Mouse (Mus musculus) heart, postnatal 25 days (tissue): ENCODE data around the gene Olfr812. TPM values are rescaled to one million over a fixed set of nuclear protein-coding genes. Genes with fewer than 3 reads are reported as not detected.
"Not testable (repeated sequence)": the region's sequence is repeated elsewhere in the genome, so short reads cannot be mapped to it uniquely, and the experiment has no call there.

Experiments
- DNase-seq: peaks from one replicate; pipeline ENCODE4 v3.0.0; 2022; ENCODE audit warnings: low spot score
- intact Hi-C: fragments of 180-260 bp; cut with DNase I; formaldehyde crosslinking; loops from one replicate; pipeline ENCODE4 v1.15.1; 2025
- total RNA-seq, 2 experiments: library from RNA; stranded (reverse); gene quantifications; 2 replicates each; pipeline ENCODE4 v1.2.3; 2021

Olfr812 gene
- not detected for total RNA-seq

- no peak for DNase-seq
- intact Hi-C loops, result no loop called here
Measured at GRCm38 (mm10) chr10:129845994-129846393, at the start of gene Olfr812. Gene Olfr812 (minus strand): TSS chr10:129846094.

GRCm38 (mm10) chr10:129885934-129886333 lies 40.0 kb upstream of the Olfr812 start:
- intact Hi-C loops, result loop anchor here (2.0 kb wide), 1 partner anchor 17 kb away; no protein-coding TSS in a partner anchor
- no peak for DNase-seq

GRCm38 (mm10) chr10:129885496-129885895 lies 39.6 kb upstream of the Olfr812 start:
- DNase-seq, intact Hi-C loops: not testable (repeated sequence)

- DNase-seq, intact Hi-C loops: not testable (repeated sequence)
Measured at GRCm38 (mm10) chr10:129879751-129880150, 33.9 kb upstream of the Olfr812 start, which contains the start of gene Olfr814. Gene Olfr814 (minus strand): TSS chr10:129879851.

GRCm38 (mm10) chr10:129855067-129855466 lies 9.2 kb upstream of the Olfr812 start, which contains the start of gene Olfr813:
Gene Olfr813 (plus strand): TSS chr10:129855367.
- no peak for DNase-seq
- intact Hi-C loops, result no loop called here

GRCm38 (mm10) chr10:129847343-129847742 lies 1.4 kb upstream of the Olfr812 start:
- intact Hi-C loops, result no loop called here
- DNase-seq, result no peak

- intact Hi-C loops, result no loop called here
- DNase-seq, result no peak
Measured at GRCm38 (mm10) chr10:129804296-129804695, 41.6 kb downstream of the Olfr812 start, which contains the start of gene Olfr811. Gene Olfr811 (minus strand): TSS chr10:129804396.

GRCm38 (mm10) chr10:129794817-129795216 lies 51.1 kb downstream of the Olfr812 start, which contains the start of gene Olfr810:
Gene Olfr810 (minus strand): TSS chr10:129794917.
- DNase-seq, result no peak
- intact Hi-C loops, result no loop called here

Other genes with a start within 250 kb of the Olfr812 start
- not detected for gene Olfr796, start 233.5 kb downstream of the Olfr812 start, total RNA-seq
- gene Olfr798, start 218.2 kb downstream of the Olfr812 start, total RNA-seq, result not detected
- gene Olfr799, start 208.6 kb downstream of the Olfr812 start, total RNA-seq, result not detected
- gene Olfr800, start 188.4 kb downstream of the Olfr812 start, total RNA-seq, result not detected
- not detected for gene Olfr801, start 172.2 kb downstream of the Olfr812 start, total RNA-seq
- not detected for gene Olfr802, start 157.9 kb downstream of the Olfr812 start, total RNA-seq
- not detected for gene Olfr803, start 151.8 kb downstream of the Olfr812 start, total RNA-seq
- gene Olfr804, start 142.9 kb downstream of the Olfr812 start, total RNA-seq, result not detected
- not detected for gene Olfr805, start 116.7 kb downstream of the Olfr812 start, total RNA-seq
- gene Olfr806, start 104.2 kb downstream of the Olfr812 start, total RNA-seq, result not detected
- not detected for gene Olfr807, start 88.3 kb downstream of the Olfr812 start, total RNA-seq
- gene Olfr808, start 80.6 kb downstream of the Olfr812 start, total RNA-seq, result not detected
- gene Olfr809, start 71.5 kb downstream of the Olfr812 start, total RNA-seq, result not detected
- gene Olfr810, start 51.2 kb downstream of the Olfr812 start, total RNA-seq, result not detected
- not detected for gene Olfr811, start 41.7 kb downstream of the Olfr812 start, total RNA-seq
- gene Olfr813, start 9.3 kb upstream of the Olfr812 start, total RNA-seq, result not detected
- gene Olfr814, start 33.8 kb upstream of the Olfr812 start, total RNA-seq, result not detected
- not detected for gene Olfr815, start 59.8 kb upstream of the Olfr812 start, total RNA-seq
- not detected for gene Olfr816, start 69.5 kb upstream of the Olfr812 start, total RNA-seq
- not detected for gene Olfr818, start 103.0 kb upstream of the Olfr812 start, total RNA-seq
- gene Olfr819, start 121.2 kb upstream of the Olfr812 start, total RNA-seq, result not detected
- not detected for gene Olfr247, start 130.0 kb upstream of the Olfr812 start, total RNA-seq
- gene Gm10310, start 139.0 kb upstream of the Olfr812 start, total RNA-seq, result not detected
- gene Olfr820, start 166.5 kb upstream of the Olfr812 start, total RNA-seq, result not detected
- not detected for gene Olfr821, start 184.3 kb upstream of the Olfr812 start, total RNA-seq
- not detected for gene Olfr822, start 225.1 kb upstream of the Olfr812 start, total RNA-seq